Comparison of ENCODE assay signal across 14 mouse cellular contexts in the genomic region with DNA sequence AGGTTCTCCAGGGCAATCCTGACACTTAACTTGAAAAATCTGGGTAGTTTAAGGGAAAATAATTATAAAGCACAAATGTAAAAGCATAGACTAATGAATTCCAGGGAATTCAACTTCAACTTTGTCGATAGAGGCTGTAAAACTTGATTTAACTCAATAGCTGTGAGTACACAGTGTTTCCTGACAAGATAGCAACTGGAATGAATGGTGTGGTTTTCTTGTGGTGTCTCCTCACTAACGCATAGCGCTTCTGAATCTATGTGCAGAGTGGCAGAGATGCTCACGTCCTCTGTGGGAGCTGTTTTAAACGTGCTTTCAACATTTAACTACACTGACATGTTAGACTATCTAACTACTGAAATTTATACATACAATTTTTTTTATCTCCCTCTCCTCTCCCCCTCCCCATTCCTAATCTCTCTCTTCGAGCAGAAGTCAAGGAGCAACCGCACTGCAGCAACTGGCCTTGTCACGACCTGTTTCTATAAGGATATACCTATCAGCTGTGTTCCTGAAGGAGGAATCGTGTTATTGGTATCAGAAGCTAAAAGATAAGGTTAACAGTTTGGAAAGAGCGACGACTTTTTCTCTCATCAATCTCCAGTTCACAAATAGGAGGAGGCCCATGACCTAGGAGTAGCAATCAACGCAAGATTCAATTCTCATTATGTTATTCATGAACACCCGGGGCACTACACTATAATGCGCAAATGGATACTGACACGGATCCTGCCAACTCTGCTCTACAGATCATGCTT. TPM values are rescaled to one million over a fixed set of nuclear protein-coding genes. Genes with fewer than 3 reads are reported as not detected.
DNase-seq lines count a peak whose midpoint lies in the region; ATAC-seq and TF ChIP-seq lines count a peak whose summit lies in the region.
"Had no signal": no experiment of that assay in that cellular context is flagged by ENCODE, and none has a peak within 500 bp of the region (broad histone marks: within the 10 kb centered on the region; RNA-seq: fewer than 3 reads in every experiment).

No protein-coding gene starts in this region.

- no peaks in the 10 kb centered on the region for H3K36me3 ChIP-seq in hindbrain, postnatal 0 days (ENCODE audit: insufficient read depth, low read length)
- no peaks in the 10 kb centered on the region for H3K36me3 ChIP-seq in hindbrain, embryonic 10.5 days
- no peaks in the 10 kb centered on the region for H3K36me3 ChIP-seq in midbrain, embryonic 11.5 days (ENCODE audit: control insufficient read depth, insufficient read depth, low read length)
- no peaks in the 10 kb centered on the region for H3K36me3 ChIP-seq in midbrain, embryonic 14.5 days (ENCODE audit: control insufficient read depth, insufficient read depth, low read length)
- H3K36me3 ChIP-seq in stomach, embryonic 16.5 days (ENCODE audit: control insufficient read depth, insufficient read depth, low read length) = no peaks in the 10 kb centered on the region
- H3K36me3 ChIP-seq: hindbrain, embryonic 12.5 days had no signal

- no peak overlapping the region for H3K4me3 ChIP-seq in hindbrain, postnatal 0 days (ENCODE audit: low read length)
- H3K4me3 ChIP-seq in hindbrain, embryonic 10.5 days = no peak overlapping the region
- H3K4me3 ChIP-seq in midbrain, embryonic 11.5 days (ENCODE audit: low read depth, low read length) = no peak overlapping the region
- no peak overlapping the region for H3K4me3 ChIP-seq in midbrain, embryonic 14.5 days (replicated peaks; ENCODE audit: low read depth, low read length)
- peak overlapping the region; percentile 88 for H3K4me3 ChIP-seq in embryonic fibroblast, embryonic 13.5 days (ENCODE audit: insufficient read depth, low read length)
- H3K4me3 ChIP-seq in stomach, embryonic 16.5 days (replicated peaks; ENCODE audit: low read length) = peak overlapping the region; percentile 33
- H3K4me3 ChIP-seq: hindbrain, embryonic 12.5 days had no signal

- WGBS in hindbrain, postnatal 0 days = 81% methylated on average over 15 of the region's 15 CpGs
- WGBS in hindbrain, embryonic 10.5 days = 87% methylated on average over 15 of the region's 15 CpGs
- WGBS in midbrain, embryonic 11.5 days = 90% methylated on average over 15 of the region's 15 CpGs
- WGBS in midbrain, embryonic 14.5 days = 88% methylated on average over 15 of the region's 15 CpGs
- 63% methylated on average over 15 of the region's 15 CpGs for WGBS in stomach, embryonic 16.5 days

- H3K27ac ChIP-seq in hindbrain, postnatal 0 days = no peak overlapping the region
- no peak overlapping the region for H3K27ac ChIP-seq in hindbrain, embryonic 10.5 days
- H3K27ac ChIP-seq in midbrain, embryonic 11.5 days (ENCODE audit: low read depth, low read length) = no peak overlapping the region
- no peak overlapping the region for H3K27ac ChIP-seq in midbrain, embryonic 14.5 days (replicated peaks; ENCODE audit: low read depth, low read length)
- H3K27ac ChIP-seq in embryonic fibroblast, embryonic 13.5 days (ENCODE audit: insufficient read depth, low read length) = peak overlapping the region; percentile 87
- H3K27ac ChIP-seq in stomach, embryonic 16.5 days (ENCODE audit: low read length) = peak overlapping the region; percentile 55; the same call in 1 of the 2 replicates
- H3K27ac ChIP-seq: hindbrain, embryonic 12.5 days had no signal

- TF ChIP-seq CTCF in hindbrain, postnatal 0 days (IDR thresholded peaks at IDR 0.05; ENCODE audit: low read depth) = no peak
- TF ChIP-seq CTCF in embryonic fibroblast, embryonic 13.5 days (IDR thresholded peaks at IDR 0.05; ENCODE audit: borderline replicate concordance, insufficient read depth, low read length) = no peak

- no peaks in the 10 kb centered on the region for H3K4me1 ChIP-seq in hindbrain, postnatal 0 days (ENCODE audit: insufficient read depth, low read length)
- H3K4me1 ChIP-seq in hindbrain, embryonic 10.5 days (replicated peaks) = peaks cover 8% of the 10 kb centered on the region; the same call in 1 of the 2 replicates
- H3K4me1 ChIP-seq in midbrain, embryonic 11.5 days (ENCODE audit: control insufficient read depth, insufficient read depth, low read length) = no peaks in the 10 kb centered on the region
- H3K4me1 ChIP-seq in midbrain, embryonic 14.5 days (ENCODE audit: control insufficient read depth, insufficient read depth, low read length) = no peaks in the 10 kb centered on the region
- H3K4me1 ChIP-seq in embryonic fibroblast, embryonic 13.5 days (ENCODE audit: control insufficient read depth, insufficient read depth, low read length) = peaks cover 8% of the 10 kb centered on the region
- H3K4me1 ChIP-seq in stomach, embryonic 16.5 days (ENCODE audit: control insufficient read depth, insufficient read depth, low read length) = peaks cover 8% of the 10 kb centered on the region; the same call in 1 of the 2 replicates
- H3K4me1 ChIP-seq: hindbrain, embryonic 12.5 days had no signal

- no peak overlapping the region for H3K9ac ChIP-seq in hindbrain, postnatal 0 days (replicated peaks; ENCODE audit: low read length)
- no peak overlapping the region for H3K9ac ChIP-seq in midbrain, embryonic 11.5 days (ENCODE audit: low read length)
- H3K9ac ChIP-seq in midbrain, embryonic 14.5 days (replicated peaks; ENCODE audit: low read length) = no peak overlapping the region
- peak overlapping the region; percentile 49; the same call in 1 of the 2 replicates for H3K9ac ChIP-seq in stomach, embryonic 16.5 days (ENCODE audit: low read length)
- H3K9ac ChIP-seq: forebrain, postnatal 0 days; hindbrain, embryonic 12.5 days had no signal

- DNase-seq in hindbrain, postnatal 0 days (ENCODE audit: low spot score) = no peak
- DNase-seq in hindbrain, embryonic 10.5 days (ENCODE audit: low spot score) = no peak
- DNase-seq in midbrain, embryonic 11.5 days (ENCODE audit: low spot score, missing footprints) = peak; percentile 65
- no peak for DNase-seq in midbrain, embryonic 14.5 days
- no peak for DNase-seq in adrenal gland, postnatal 36 days
- DNase-seq in right cerebral cortex, adult 2 months (ENCODE audit: low spot score in 2 of 2) = no peak
- DNase-seq: cerebellum, adult 9-11 months; gastrocnemius, postnatal 36 days had no signal

- H3K27me3 ChIP-seq in hindbrain, postnatal 0 days (ENCODE audit: insufficient read depth, low read length) = no peaks in the 10 kb centered on the region
- H3K27me3 ChIP-seq in hindbrain, embryonic 10.5 days (ENCODE audit: insufficient read depth, poor library complexity, severe bottlenecking) = no peaks in the 10 kb centered on the region
- H3K27me3 ChIP-seq in midbrain, embryonic 11.5 days (ENCODE audit: control insufficient read depth, insufficient read depth, low read length) = no peaks in the 10 kb centered on the region
- H3K27me3 ChIP-seq in midbrain, embryonic 14.5 days (ENCODE audit: control insufficient read depth, insufficient read depth, low read length) = no peaks in the 10 kb centered on the region
- no peaks in the 10 kb centered on the region for H3K27me3 ChIP-seq in stomach, embryonic 16.5 days (ENCODE audit: control insufficient read depth, insufficient read depth, low read length)
- H3K27me3 ChIP-seq: hindbrain, embryonic 12.5 days; Patski had no signal

- H3K9me3 ChIP-seq in hindbrain, postnatal 0 days (ENCODE audit: low read length) = no peaks in the 10 kb centered on the region
- no peaks in the 10 kb centered on the region for H3K9me3 ChIP-seq in hindbrain, embryonic 10.5 days
- H3K9me3 ChIP-seq in midbrain, embryonic 11.5 days (ENCODE audit: control insufficient read depth, low read length) = no peaks in the 10 kb centered on the region
- no peaks in the 10 kb centered on the region for H3K9me3 ChIP-seq in midbrain, embryonic 14.5 days (ENCODE audit: control insufficient read depth, low read length)
- no peaks in the 10 kb centered on the region for H3K9me3 ChIP-seq in stomach, embryonic 16.5 days (replicated peaks; ENCODE audit: control insufficient read depth, low read length)
- H3K9me3 ChIP-seq: hindbrain, embryonic 12.5 days had no signal

- H3K4me2 ChIP-seq in hindbrain, postnatal 0 days (ENCODE audit: low read depth, low read length) = peak overlapping the region; percentile 5; the same call in 1 of the 2 replicates
- no peak overlapping the region for H3K4me2 ChIP-seq in midbrain, embryonic 11.5 days
- no peak overlapping the region for H3K4me2 ChIP-seq in midbrain, embryonic 14.5 days (ENCODE audit: low read length)
- H3K4me2 ChIP-seq in stomach, embryonic 16.5 days (ENCODE audit: low read depth, low read length) = peak overlapping the region; percentile 49
- H3K4me2 ChIP-seq: hindbrain, embryonic 12.5 days had no signal

- peak; percentile 54 for TF ChIP-seq POLR2A in embryonic fibroblast, embryonic 13.5 days (IDR thresholded peaks at IDR 0.05; ENCODE audit: low read depth, low read length)

- ATAC-seq in hindbrain, postnatal 0 days = no peak
- ATAC-seq in midbrain, embryonic 11.5 days (ENCODE audit: low FRiP score) = no peak
- no peak for ATAC-seq in midbrain, embryonic 14.5 days (ENCODE audit: low FRiP score, low TSS enrichment)
- ATAC-seq in stomach, embryonic 16.5 days (ENCODE audit: insufficient read depth, low FRiP score) = no peak
- ATAC-seq: Patski had no signal

RNA-seq across cellular contexts. Expression of a gene that starts 0.7 kb away (rescaled TPM):
- total RNA-seq in hindbrain, postnatal 0 days (2014; rRNA removed) = 0.11 and 0.42 TPM in 2 replicates
- polyA plus RNA-seq in hindbrain, postnatal 0 days (2015; fragmentation: Nextera tagmentation; extraction: Ambion mirVana) = 0.55 and 0.59 TPM in 2 replicates
- 0.14 and 0.56 TPM in 2 replicates for polyA plus RNA-seq in hindbrain, embryonic 10.5 days (2016; fragmentation: Nextera tagmentation; extraction: Ambion mirVana)
- polyA plus RNA-seq in midbrain, embryonic 11.5 days (2014; fragmentation: Nextera tagmentation; extraction: Ambion mirVana) = 0.37 and 0.57 TPM in 2 replicates
- polyA plus RNA-seq in midbrain, embryonic 14.5 days (2014; fragmentation: Nextera tagmentation; extraction: Ambion mirVana) = 0.18 and 0.28 TPM in 2 replicates
- polyA plus RNA-seq in embryonic fibroblast, embryonic 13.5 days (2011; ENCODE audit: insufficient read length, low read depth, missing spikeins) = 70.8 and 94.4 TPM in 2 replicates
- 6.7 and 9.3 TPM in 2 replicates for polyA plus RNA-seq in stomach, embryonic 16.5 days (2015; fragmentation: Nextera tagmentation; extraction: Ambion mirVana)
- 1 to 10 TPM in 1 of 2 experiments, under 1 TPM in 1; 0.72 to 1.1 TPM for total RNA-seq in adrenal gland, postnatal 36 days (2021)
- total RNA-seq: liver, adult 2 months had no signal
- polyA plus RNA-seq: liver, adult 2 months had no signal

Comparison
In these comparisons a context has a peak if more than half of its experiments do, and no peak if none do; other contexts are left out.
1. H3K27ac ChIP-seq: peak in embryonic fibroblast, embryonic 13.5 days (single experiment) and stomach, embryonic 16.5 days (single experiment); none in hindbrain, postnatal 0 days (single experiment), hindbrain, embryonic 10.5 days (single experiment), midbrain, embryonic 11.5 days (single experiment) and midbrain, embryonic 14.5 days (single experiment).
2. H3K4me2 ChIP-seq: peak in hindbrain, postnatal 0 days (single experiment) and stomach, embryonic 16.5 days (single experiment); none in midbrain, embryonic 11.5 days (single experiment) and midbrain, embryonic 14.5 days (single experiment).
3. H3K4me3 ChIP-seq: peak in embryonic fibroblast, embryonic 13.5 days (single experiment) and stomach, embryonic 16.5 days (single experiment); none in hindbrain, postnatal 0 days (single experiment), hindbrain, embryonic 10.5 days (single experiment), midbrain, embryonic 11.5 days (single experiment) and midbrain, embryonic 14.5 days (single experiment).